Mouse (Mus musculus): ENCODE measurements at regions not wholly inside any gene's neighbourhood (a gene's known extent, or its start where the extent isn't known, plus 50 kb on each side); places are given as distances from the start of the nearest gene placed in this dataset.
"Not testable (repeated sequence)": the region's sequence is repeated elsewhere in the genome, so short reads cannot be mapped to it uniquely, and the experiment has no call there.

- not testable (repeated sequence) for H3K4me1 ChIP-seq (ENCODE audit: control insufficient read depth, insufficient read depth, insufficient read length, low read length); H3K4me3 ChIP-seq (ENCODE audit: insufficient read depth, low read depth, low read length)
Measured at GRCm38 (mm10) chr12:114493500-114494031, 949.9 kb downstream of the Adam6a start.

GRCm38 (mm10) chr12:114495741-114496140 lies 952.0 kb downstream of the Adam6a start:
- Histone ChIP-seq H3K27ac (replicated peaks; ENCODE audit: low read depth, low read length) (no peak overlapping the region), H3K4me3 (ENCODE audit: insufficient read depth, low read depth, low read length) (no peak overlapping the region), H3K4me1 (ENCODE audit: control insufficient read depth, insufficient read depth, insufficient read length, low read length) (no peaks in the 10 kb centered on the region)

More at GRCm38 (mm10) chr12:114493500-114494031, 949.9 kb downstream of the Adam6a start:
- H3K27ac ChIP-seq (replicated peaks; ENCODE audit: low read depth, low read length) = not testable (repeated sequence)

GRCm38 (mm10) chr12:114513143-114513542 lies 969.4 kb downstream of the Adam6a start:
- Histone ChIP-seq H3K4me3 (ENCODE audit: insufficient read depth, low read depth, low read length) (no peak overlapping the region), H3K4me1 (ENCODE audit: control insufficient read depth, insufficient read depth, insufficient read length, low read length) (no peaks in the 10 kb centered on the region), H3K27ac (replicated peaks; ENCODE audit: low read depth, low read length) (no peak overlapping the region)

- H3K4me3 ChIP-seq (ENCODE audit: insufficient read depth, low read depth, low read length) = not testable (repeated sequence)
Measured at GRCm38 (mm10) chr12:114542094-114542493, 998.4 kb downstream of the Adam6a start.

GRCm38 (mm10) chr12:114544931-114545330 lies 1001.2 kb downstream of the Adam6a start:
- H3K4me3 ChIP-seq (ENCODE audit: insufficient read depth, low read depth, low read length); H3K27ac ChIP-seq (replicated peaks; ENCODE audit: low read depth, low read length); H3K4me1 ChIP-seq (ENCODE audit: control insufficient read depth, insufficient read depth, insufficient read length, low read length): not testable (repeated sequence)

More at GRCm38 (mm10) chr12:114542094-114542493, 998.4 kb downstream of the Adam6a start:
- H3K27ac ChIP-seq (replicated peaks; ENCODE audit: low read depth, low read length); H3K4me1 ChIP-seq (ENCODE audit: control insufficient read depth, insufficient read depth, insufficient read length, low read length): not testable (repeated sequence)

GRCm38 (mm10) chr12:114562440-114562839 lies 1018.7 kb downstream of the Adam6a start:
- H3K4me3 ChIP-seq (ENCODE audit: insufficient read depth, low read depth, low read length) = no peak overlapping the region
- H3K4me1 ChIP-seq (ENCODE audit: control insufficient read depth, insufficient read depth, insufficient read length, low read length) = no peaks in the 10 kb centered on the region
- no peak overlapping the region for H3K27ac ChIP-seq (replicated peaks; ENCODE audit: low read depth, low read length)

- no peaks in the 10 kb centered on the region for H3K4me1 ChIP-seq (ENCODE audit: control insufficient read depth, insufficient read depth, insufficient read length, low read length)
- no peak overlapping the region for H3K4me3 ChIP-seq (ENCODE audit: insufficient read depth, low read depth, low read length)
- no peak overlapping the region for H3K27ac ChIP-seq (replicated peaks; ENCODE audit: low read depth, low read length)
Measured at GRCm38 (mm10) chr12:114562978-114563377, 1019.3 kb downstream of the Adam6a start.

- Histone ChIP-seq H3K4me3 (ENCODE audit: insufficient read depth, low read depth, low read length) (no peak overlapping the region), H3K27ac (replicated peaks; ENCODE audit: low read depth, low read length) (no peak overlapping the region), H3K4me1 (ENCODE audit: control insufficient read depth, insufficient read depth, insufficient read length, low read length) (no peaks in the 10 kb centered on the region)
Measured at GRCm38 (mm10) chr12:114563683-114564082, 1020.0 kb downstream of the Adam6a start.

GRCm38 (mm10) chr12:114564329-114564728 lies 1020.6 kb downstream of the Adam6a start:
- H3K4me3 ChIP-seq (ENCODE audit: insufficient read depth, low read depth, low read length) = no peak overlapping the region
- H3K27ac ChIP-seq (replicated peaks; ENCODE audit: low read depth, low read length) = no peak overlapping the region
- no peaks in the 10 kb centered on the region for H3K4me1 ChIP-seq (ENCODE audit: control insufficient read depth, insufficient read depth, insufficient read length, low read length)

GRCm38 (mm10) chr12:114583371-114583770 lies 1039.7 kb downstream of the Adam6a start:
- no peaks in the 10 kb centered on the region for H3K4me1 ChIP-seq (ENCODE audit: control insufficient read depth, insufficient read depth, insufficient read length, low read length)
- no peak overlapping the region for H3K4me3 ChIP-seq (ENCODE audit: insufficient read depth, low read depth, low read length)
- H3K27ac ChIP-seq (replicated peaks; ENCODE audit: low read depth, low read length) = no peak overlapping the region

- H3K27ac ChIP-seq (replicated peaks; ENCODE audit: low read depth, low read length) = no peak overlapping the region
- no peaks in the 10 kb centered on the region for H3K4me1 ChIP-seq (ENCODE audit: control insufficient read depth, insufficient read depth, insufficient read length, low read length)
- H3K4me3 ChIP-seq (ENCODE audit: insufficient read depth, low read depth, low read length) = no peak overlapping the region
Measured at GRCm38 (mm10) chr12:114587227-114587626, 1043.5 kb downstream of the Adam6a start.

GRCm38 (mm10) chr12:114597672-114598071 lies 1054.0 kb downstream of the Adam6a start:
- H3K4me3 ChIP-seq (ENCODE audit: insufficient read depth, low read depth, low read length) = no peak overlapping the region
- no peaks in the 10 kb centered on the region for H3K4me1 ChIP-seq (ENCODE audit: control insufficient read depth, insufficient read depth, insufficient read length, low read length)
- H3K27ac ChIP-seq (replicated peaks; ENCODE audit: low read depth, low read length) = no peak overlapping the region

- H3K4me1 ChIP-seq (ENCODE audit: control insufficient read depth, insufficient read depth, insufficient read length, low read length) = no peaks in the 10 kb centered on the region
- H3K4me3 ChIP-seq (ENCODE audit: insufficient read depth, low read depth, low read length) = no peak overlapping the region
- H3K27ac ChIP-seq (replicated peaks; ENCODE audit: low read depth, low read length) = no peak overlapping the region
Measured at GRCm38 (mm10) chr12:114609171-114609570, 1065.5 kb downstream of the Adam6a start.

GRCm38 (mm10) chr12:114612108-114612507 lies 1068.4 kb downstream of the Adam6a start:
- no peak overlapping the region for H3K4me3 ChIP-seq (ENCODE audit: insufficient read depth, low read depth, low read length)
- H3K27ac ChIP-seq (replicated peaks; ENCODE audit: low read depth, low read length) = no peak overlapping the region
- H3K4me1 ChIP-seq (ENCODE audit: control insufficient read depth, insufficient read depth, insufficient read length, low read length) = no peaks in the 10 kb centered on the region

GRCm38 (mm10) chr12:114615179-114615578 lies 1071.5 kb downstream of the Adam6a start:
- H3K4me3 ChIP-seq (ENCODE audit: insufficient read depth, low read depth, low read length) = no peak overlapping the region
- no peak overlapping the region for H3K27ac ChIP-seq (replicated peaks; ENCODE audit: low read depth, low read length)
- H3K4me1 ChIP-seq (ENCODE audit: control insufficient read depth, insufficient read depth, insufficient read length, low read length) = no peaks in the 10 kb centered on the region

GRCm38 (mm10) chr12:114615712-114616111 lies 1072.0 kb downstream of the Adam6a start:
- H3K4me1 ChIP-seq (ENCODE audit: control insufficient read depth, insufficient read depth, insufficient read length, low read length) = no peaks in the 10 kb centered on the region
- no peak overlapping the region for H3K4me3 ChIP-seq (ENCODE audit: insufficient read depth, low read depth, low read length)
- no peak overlapping the region for H3K27ac ChIP-seq (replicated peaks; ENCODE audit: low read depth, low read length)

Data from brown adipose tissue, adult 24 weeks (tissue).